Mouse (Mus musculus) liver, embryonic 16.5 days (tissue): Measurements from ENCODE around the gene Bag1. TPM values are rescaled to one million over a fixed set of nuclear protein-coding genes. Genes with fewer than 3 reads are reported as not detected.

ENCODE experiments used
- ATAC-seq: fragments of 200-750 bp; cut with Nextera tagmentation; 2 replicates; pipeline ENCODE4 v1.8.0; 2017; ENCODE audit warnings: low read depth, mild to moderate bottlenecking, moderate number of reproducible peaks, moderate library complexity
- H3K27ac ChIP-seq: fragments of 300-500 bp; sonication (generic); 2 replicates; pipeline ENCODE4 v1.5.1; 2014; ENCODE audit warnings: mild to moderate bottlenecking, low read length
- H3K27me3 ChIP-seq: fragments of 300-500 bp; sonication (generic); 2 replicates; pipeline ENCODE4 v1.6.1; 2014; ENCODE audit warnings: low read depth, low read length, mixed read lengths; ENCODE audit not compliant: control insufficient read depth, insufficient read depth
- H3K36me3 ChIP-seq: fragments of 300-500 bp; sonication (generic); 2 replicates; pipeline ENCODE4 v1.6.1; 2014; ENCODE audit warnings: mild to moderate bottlenecking; ENCODE audit not compliant: control insufficient read depth, insufficient read depth
- H3K4me1 ChIP-seq: fragments of 300-500 bp; sonication (generic); 2 replicates; pipeline ENCODE4 v1.6.1; 2014; ENCODE audit warnings: low read depth, low read length, mixed read lengths; ENCODE audit not compliant: control insufficient read depth
- H3K4me2 ChIP-seq: fragments of 300-500 bp; sonication (generic); 2 replicates; pipeline ENCODE4 v1.6.1; 2014; ENCODE audit warnings: low read depth, low read length, mixed read lengths
- H3K4me3 ChIP-seq: fragments of 300-500 bp; sonication (generic); 2 replicates; pipeline ENCODE4 v1.5.1; 2014; ENCODE audit warnings: low read depth, mild to moderate bottlenecking, low read length
- H3K9ac ChIP-seq: fragments of 300-500 bp; sonication (generic); 2 replicates; pipeline ENCODE4 v1.6.1; 2014; ENCODE audit warnings: low read depth, low read length
- H3K9me3 ChIP-seq: fragments of 300-500 bp; sonication (generic); replicated peaks from 2 replicates; pipeline ENCODE4 v1.6.1; 2016; ENCODE audit warnings: low read length; ENCODE audit not compliant: control insufficient read depth
- WGBS: fragments of 180-500 bp; shearing (Covaris S2); extraction: QIAGEN DNeasy Blood & Tissue Kit; methylation state at CpG from one replicate; pipeline ENCODE4 v1.1.7; 2014; ENCODE audit not compliant: insufficient replicate concordance; 5-methylcytosine and 5-hydroxymethylcytosine counted together
- polyA plus RNA-seq: library from polyadenylated mRNA; unstranded; fragments of >200 nt; fragmentation: Nextera tagmentation; extraction: Ambion mirVana; gene quantifications from 2 replicates; pipeline ENCODE4 v1.2.1, GENCODE M21; 2015

The Bag1 gene
- polyA plus RNA-seq, 1 experiment from 2014 or later, result 99.7 TPM

DNA sequence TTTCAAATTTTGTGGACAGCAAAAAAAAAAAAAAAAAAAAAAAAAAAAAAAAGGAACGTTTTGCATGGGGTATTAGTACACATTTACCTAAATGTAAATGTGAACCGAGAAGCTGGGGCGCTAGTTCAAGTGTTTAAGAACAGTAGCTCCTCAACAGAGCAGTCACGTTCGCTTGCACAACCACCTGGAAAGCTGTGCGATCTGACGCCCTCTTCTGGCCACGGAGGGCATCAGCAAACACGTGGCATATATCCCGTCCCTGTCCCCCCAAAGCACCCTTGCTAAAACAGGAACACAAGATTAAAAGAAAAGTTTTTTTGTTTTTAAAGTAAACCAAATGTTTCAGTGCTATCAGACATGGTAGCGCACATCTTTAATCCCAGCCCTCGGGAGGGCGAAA lies 23.6 kb upstream of the Bag1 start:
- no peak for ATAC-seq
- peak overlapping the region; percentile 85 for H3K9ac ChIP-seq
- no peaks in the 10 kb centered on the region for H3K27me3 ChIP-seq
- 21% methylated on average over 13 of the region's 13 CpGs for WGBS
- peak overlapping the region; percentile 93 for H3K27ac ChIP-seq
- H3K36me3 ChIP-seq, result no peaks in the 10 kb centered on the region; the same call in 1 of the 2 replicates
- peak overlapping the region; percentile 93 for H3K4me3 ChIP-seq
- peak overlapping the region; percentile 87 for H3K4me2 ChIP-seq
- H3K9me3 ChIP-seq, result no peaks in the 10 kb centered on the region
- peaks cover 20% of the 10 kb centered on the region for H3K4me1 ChIP-seq

GRCm38 (mm10) chr4:40970842-40971701 lies 23.0 kb upstream of the Bag1 start, which contains the start of gene Nfx1:
Gene Nfx1, plus strand, starts transcription at chr4:40970906.
- Histone ChIP-seq H3K9ac (peak within 1 kb of the TSS; percentile 85), H3K4me1 (peaks cover 20% of the 10 kb centered on the region), H3K27me3 (no peaks in the 10 kb centered on the region), H3K4me3 (peak within 1 kb of the TSS; percentile 93), H3K27ac (peak within 1 kb of the TSS; percentile 93), H3K9me3 (no peaks in the 10 kb centered on the region), H3K36me3 (no peaks in the 10 kb centered on the region), H3K4me2 (peak within 1 kb of the TSS; percentile 87)
- ATAC-seq, result peak; percentile 95
- WGBS, result under 1% methylated on average over 70 of the region's 85 CpGs

DNA sequence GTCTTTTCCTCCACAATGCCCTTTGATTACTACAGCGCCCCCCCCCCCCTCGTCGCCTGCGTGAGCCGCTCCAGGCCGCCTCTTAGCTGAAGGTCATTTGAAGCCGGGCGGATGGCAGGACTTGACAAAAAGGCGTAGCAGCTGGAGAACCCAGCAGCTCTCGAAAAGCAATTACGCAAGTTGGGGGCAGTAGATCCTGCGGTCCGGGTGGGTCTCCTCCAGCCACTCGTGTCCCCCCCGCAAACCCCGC lies 22.4 kb upstream of the Bag1 start:
- H3K27me3 ChIP-seq, result no peaks in the 10 kb centered on the region
- no peaks in the 10 kb centered on the region for H3K36me3 ChIP-seq
- 0% methylated on average over 16 of the region's 16 CpGs for WGBS
- peak overlapping the region; percentile 85 for H3K9ac ChIP-seq
- ATAC-seq, result peak; percentile 22
- H3K27ac ChIP-seq, result peak overlapping the region; percentile 93
- peaks cover 20% of the 10 kb centered on the region for H3K4me1 ChIP-seq
- no peaks in the 10 kb centered on the region for H3K9me3 ChIP-seq
- H3K4me3 ChIP-seq, result peak overlapping the region; percentile 93
- H3K4me2 ChIP-seq, result peak overlapping the region; percentile 87

DNA sequence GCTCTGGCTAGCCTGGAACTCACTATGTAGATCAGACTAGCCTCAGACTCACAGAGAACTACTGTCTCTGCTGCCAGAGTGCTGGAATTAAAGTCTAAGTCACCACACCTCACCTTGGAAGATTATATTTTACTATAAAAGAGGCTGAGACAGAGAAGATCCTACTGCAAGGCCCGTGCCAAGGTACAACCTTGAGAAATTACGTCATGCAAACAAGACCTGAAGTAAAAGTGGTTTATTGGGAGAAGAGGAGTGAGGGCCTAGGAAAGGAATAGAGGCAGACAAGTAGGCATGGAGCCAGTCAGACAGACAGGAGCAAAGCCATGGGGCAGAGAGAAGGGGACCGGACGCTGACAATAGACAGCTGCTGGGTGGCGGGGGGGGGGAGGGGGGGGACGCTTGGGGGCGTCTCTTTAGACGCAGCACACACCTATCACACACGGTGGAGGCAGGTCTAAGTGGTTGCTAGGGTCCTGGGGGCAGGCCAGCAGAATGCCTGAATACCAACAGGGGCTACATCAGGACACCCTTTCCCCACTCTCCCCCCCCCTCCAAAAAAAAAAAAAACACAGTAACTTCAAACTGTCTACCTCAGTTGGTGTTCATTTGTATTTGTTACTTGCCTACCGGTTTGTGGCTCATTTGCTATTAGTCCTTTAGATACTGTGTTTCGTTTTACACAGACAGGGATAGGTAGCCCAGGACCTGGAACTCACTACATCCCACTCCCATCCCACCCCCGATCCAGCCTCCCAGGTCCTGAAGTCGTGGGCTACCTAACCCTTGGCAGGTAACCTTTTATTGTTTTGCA lies 21.9 kb upstream of the Bag1 start:
- Histone ChIP-seq H3K36me3 (no peaks in the 10 kb centered on the region), H3K4me1 (peaks cover 17% of the 10 kb centered on the region), H3K27ac (peak overlapping the region; percentile 93), H3K4me3 (peak overlapping the region; percentile 93), H3K4me2 (peak overlapping the region; percentile 87), H3K27me3 (no peaks in the 10 kb centered on the region), H3K9ac (peak overlapping the region; percentile 85), H3K9me3 (no peaks in the 10 kb centered on the region)
- 10% methylated on average over 11 of the region's 13 CpGs for WGBS
- ATAC-seq, result no peak

DNA sequence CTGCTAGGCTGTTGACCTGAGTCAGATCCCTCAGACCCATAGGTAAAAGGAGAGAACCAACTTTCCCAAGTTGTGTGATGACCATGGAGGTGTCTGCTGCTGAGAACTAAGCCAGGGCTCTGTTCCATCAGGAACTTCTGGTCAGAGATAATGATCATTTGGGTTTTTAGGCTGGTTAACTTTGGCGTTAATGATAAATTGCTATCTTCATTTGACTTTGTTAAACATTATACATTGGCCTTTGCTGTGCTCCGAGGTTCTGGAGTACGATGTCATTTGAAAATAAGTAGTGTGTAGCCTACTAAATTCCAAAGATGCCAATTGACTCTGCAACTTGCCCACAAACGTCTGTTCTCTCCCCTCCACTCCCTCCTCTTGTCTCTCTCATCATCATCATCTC lies 21.1 kb upstream of the Bag1 start:
- no peak for ATAC-seq
- Histone ChIP-seq H3K9me3 (no peaks in the 10 kb centered on the region), H3K27ac (no peak overlapping the region), H3K4me2 (no peak overlapping the region), H3K9ac (no peak overlapping the region), H3K27me3 (no peaks in the 10 kb centered on the region), H3K4me3 (no peak overlapping the region), H3K4me1 (peaks cover 17% of the 10 kb centered on the region), H3K36me3 (no peaks in the 10 kb centered on the region; the same call in 1 of the 2 replicates)
- WGBS, result 59% methylated on average over 4 of the region's 4 CpGs

DNA sequence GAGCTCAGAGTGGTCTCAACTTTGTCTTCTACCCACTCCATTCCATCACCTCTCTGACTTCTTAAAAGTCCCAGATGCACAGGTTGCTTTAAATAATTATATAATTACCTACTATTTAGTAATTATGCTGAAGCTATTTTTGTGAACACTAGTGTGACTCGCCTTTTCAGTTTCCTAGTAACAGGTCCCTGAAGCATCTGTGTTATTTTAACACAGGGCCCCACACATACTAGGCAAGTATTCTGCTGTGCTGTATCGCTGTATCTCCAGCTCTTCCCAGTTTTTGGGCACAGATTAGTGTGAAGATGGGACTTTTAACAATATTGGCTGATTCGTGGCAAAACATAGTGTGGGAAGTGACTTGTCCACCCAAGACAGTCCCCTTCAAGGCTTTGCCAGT lies 15.4 kb upstream of the Bag1 start:
- no peak overlapping the region for H3K4me3 ChIP-seq
- no peaks in the 10 kb centered on the region for H3K4me1 ChIP-seq
- H3K9ac ChIP-seq, result no peak overlapping the region
- H3K4me2 ChIP-seq, result no peak overlapping the region
- H3K9me3 ChIP-seq, result no peaks in the 10 kb centered on the region
- ATAC-seq, result no peak
- 74% methylated on average over 3 of the region's 3 CpGs for WGBS
- no peak overlapping the region for H3K27ac ChIP-seq
- no peaks in the 10 kb centered on the region for H3K27me3 ChIP-seq
- H3K36me3 ChIP-seq, result peaks cover 16% of the 10 kb centered on the region

- ATAC-seq, result no peak
These were observed 7.8 kb upstream of the Bag1 start for GRCm38 (mm10) chr4:40955942-40956341.

DNA sequence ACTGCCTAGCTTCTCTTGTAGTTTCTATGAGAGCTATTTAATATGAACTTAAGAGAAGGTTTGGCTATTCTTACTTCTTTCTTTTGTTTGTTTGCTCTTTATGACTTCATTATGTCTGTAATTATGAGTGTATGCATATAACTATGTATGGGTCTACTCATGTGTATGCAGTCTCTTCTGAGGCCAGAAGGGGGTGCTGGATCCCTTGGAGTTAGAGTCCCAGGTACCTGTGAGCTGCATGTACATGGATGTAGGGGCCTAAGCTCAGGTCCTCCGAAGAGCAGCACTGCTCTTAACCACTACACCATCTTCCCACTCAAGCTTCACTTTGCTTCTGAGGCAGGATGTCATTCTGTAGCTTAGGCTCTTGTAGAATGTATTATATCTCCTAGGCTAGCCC lies 5.4 kb upstream of the Bag1 start:
- no peak overlapping the region for H3K9ac ChIP-seq
- peaks cover 13% of the 10 kb centered on the region for H3K4me1 ChIP-seq
- H3K27ac ChIP-seq, result no peak overlapping the region
- no peaks in the 10 kb centered on the region for H3K9me3 ChIP-seq
- H3K36me3 ChIP-seq, result peaks cover 6% of the 10 kb centered on the region
- H3K27me3 ChIP-seq, result no peaks in the 10 kb centered on the region
- H3K4me2 ChIP-seq, result no peak overlapping the region
- H3K4me3 ChIP-seq, result no peak overlapping the region
- 62% methylated on average over 1 of the region's 1 CpGs for WGBS
- ATAC-seq, result peak; percentile 59; the same call in 1 of the 2 replicates

More at GRCm38 (mm10) chr4:40955942-40956341, 7.8 kb upstream of the Bag1 start:
- no peak overlapping the region for H3K27ac ChIP-seq
- H3K36me3 ChIP-seq, result peaks cover 11% of the 10 kb centered on the region
- H3K9ac ChIP-seq, result no peak overlapping the region
- H3K4me3 ChIP-seq, result no peak overlapping the region
- no peaks in the 10 kb centered on the region for H3K9me3 ChIP-seq
- 32% methylated on average over 6 of the region's 6 CpGs for WGBS
- H3K4me2 ChIP-seq, result no peak overlapping the region
- peaks cover 3% of the 10 kb centered on the region; the same call in 1 of the 2 replicates for H3K4me1 ChIP-seq
- H3K27me3 ChIP-seq, result no peaks in the 10 kb centered on the region
